Mouse (Mus musculus): ENCODE measurements around the gene Ubash3b. TPM values are rescaled to one million over a fixed set of nuclear protein-coding genes. Genes with fewer than 3 reads are reported as not detected.

Ubash3b gene
- total RNA-seq, 1 experiment from 2014 or later, result 2.1 TPM

GRCm38 (mm10) chr9:40994075-40994474 lies 167.4 kb downstream of the Ubash3b start:
- DNase-seq, result no peak

- no peak for DNase-seq
Observed at GRCm38 (mm10) chr9:40991511-40991910, 170.0 kb downstream of the Ubash3b start.

- peak; percentile 22 for DNase-seq
Observed at GRCm38 (mm10) chr9:40989940-40990588, 171.4 kb downstream of the Ubash3b start.

- DNase-seq, result no peak
Observed at GRCm38 (mm10) chr9:40984313-40984712, 177.2 kb downstream of the Ubash3b start.

- DNase-seq, result no peak
Observed at GRCm38 (mm10) chr9:40983758-40984157, 177.7 kb downstream of the Ubash3b start.

- DNase-seq, result no peak
Observed at GRCm38 (mm10) chr9:40982480-40982879, 179.0 kb downstream of the Ubash3b start.

GRCm38 (mm10) chr9:40974042-40974801 lies 187.3 kb downstream of the Ubash3b start:
- no peak for DNase-seq

GRCm38 (mm10) chr9:40964418-40964714 lies 197.1 kb downstream of the Ubash3b start:
- DNase-seq, result no peak

- no peak for DNase-seq
Observed at GRCm38 (mm10) chr9:40963586-40964417, 197.7 kb downstream of the Ubash3b start, which contains the start of gene Jhy. Gene Jhy (minus strand): TSS chr9:40964118.

GRCm38 (mm10) chr9:40961401-40961800 lies 200.1 kb downstream of the Ubash3b start:
- no peak for DNase-seq

Other genes starting within 250 kb of the Ubash3b start
- 0.18 TPM in 1 of 2 replicates, not detected in the other for gene Jhy, start 197.6 kb downstream of the Ubash3b start, total RNA-seq (2021)
- 0.15 TPM in 1 of 2 replicates, not detected in the other for gene Crtam, start 157.1 kb downstream of the Ubash3b start, total RNA-seq (2021)